Mouse (Mus musculus): ENCODE measurements at regions not wholly inside any gene's neighbourhood (a gene's known extent, or its start where the extent isn't known, plus 50 kb on each side); places are given as distances from the start of the nearest gene placed in this dataset.
A peak's percentile ranks its signal among the peaks of the same experiment; 100 is the strongest.

GRCm38 (mm10) chr13:42536501-42537210 is 143.8 kb upstream of the Phactr1 start:
- peak; percentile 24; the same call in 1 of the 2 replicates for TF ChIP-seq CTCF (conservative IDR thresholded peaks at IDR 0.05)

GRCm38 (mm10) chr13:42538046-42538445 is 142.4 kb upstream of the Phactr1 start:
- TF ChIP-seq CTCF (conservative IDR thresholded peaks at IDR 0.05), result no peak
- no peak overlapping the region for H3K27ac ChIP-seq
- DNase-seq (ENCODE audit: low spot score in 2 of 2), result no peak
- H3K4me3 ChIP-seq, result no peak overlapping the region

More at GRCm38 (mm10) chr13:42536501-42537210, 143.8 kb upstream of the Phactr1 start:
- H3K4me3 ChIP-seq, result no peak overlapping the region
- no peak overlapping the region for H3K27ac ChIP-seq
- DNase-seq (ENCODE audit: low spot score in 2 of 2), result peak; percentile 9 to 51

- no peak for TF ChIP-seq CTCF (conservative IDR thresholded peaks at IDR 0.05)
- Histone ChIP-seq H3K4me3 (no peak overlapping the region), H3K27ac (no peak overlapping the region)
- no peak for DNase-seq (ENCODE audit: low spot score in 2 of 2)
Observed at GRCm38 (mm10) chr13:42544536-42545094, 135.8 kb upstream of the Phactr1 start.

GRCm38 (mm10) chr13:42546389-42546788 is 134.0 kb upstream of the Phactr1 start:
- Histone ChIP-seq H3K4me3 (no peak overlapping the region), H3K27ac (0 out of 2 replicates have a peak overlapping the region, but pooled peaks have one; percentile 11)
- TF ChIP-seq CTCF (conservative IDR thresholded peaks at IDR 0.05), result peak; percentile 50
- DNase-seq (ENCODE audit: low spot score in 2 of 2), result peak in 1 of 2 experiments; percentile 3

- TF ChIP-seq CTCF (conservative IDR thresholded peaks at IDR 0.05), result no peak
- Histone ChIP-seq H3K27ac (0 out of 2 replicates have a peak overlapping the region, but pooled peaks have one; percentile 11), H3K4me3 (no peak overlapping the region)
- DNase-seq (ENCODE audit: low spot score in 2 of 2), result no peak
Observed at GRCm38 (mm10) chr13:42546851-42547250, 133.6 kb upstream of the Phactr1 start.

- no peak for TF ChIP-seq CTCF (conservative IDR thresholded peaks at IDR 0.05)
- H3K4me3 ChIP-seq, result no peak overlapping the region
- DNase-seq (ENCODE audit: low spot score in 2 of 2), result no peak
- no peak overlapping the region for H3K27ac ChIP-seq
Observed at GRCm38 (mm10) chr13:42549021-42549559, 131.3 kb upstream of the Phactr1 start.

- Histone ChIP-seq H3K27ac (no peak overlapping the region), H3K4me3 (no peak overlapping the region)
- no peak for DNase-seq (ENCODE audit: low spot score in 2 of 2)
- TF ChIP-seq CTCF (conservative IDR thresholded peaks at IDR 0.05), result no peak
Observed at GRCm38 (mm10) chr13:42554961-42555360, 125.5 kb upstream of the Phactr1 start.

- Histone ChIP-seq H3K27ac (no peak overlapping the region), H3K4me3 (no peak overlapping the region)
- no peak for DNase-seq (ENCODE audit: low spot score in 2 of 2)
- TF ChIP-seq CTCF (conservative IDR thresholded peaks at IDR 0.05), result no peak
Observed at GRCm38 (mm10) chr13:42558526-42558925, 121.9 kb upstream of the Phactr1 start.

- H3K27ac ChIP-seq, result no peak overlapping the region
- DNase-seq (ENCODE audit: low spot score in 2 of 2), result no peak
- TF ChIP-seq CTCF (conservative IDR thresholded peaks at IDR 0.05), result no peak
- H3K4me3 ChIP-seq, result no peak overlapping the region
Observed at GRCm38 (mm10) chr13:42561446-42561845, 119.0 kb upstream of the Phactr1 start.

- no peak overlapping the region for H3K4me3 ChIP-seq
- TF ChIP-seq CTCF (conservative IDR thresholded peaks at IDR 0.05), result no peak
- H3K27ac ChIP-seq, result no peak overlapping the region
- no peak for DNase-seq (ENCODE audit: low spot score in 2 of 2)
Observed at GRCm38 (mm10) chr13:42565291-42566058, 114.9 kb upstream of the Phactr1 start.

- no peak for DNase-seq (ENCODE audit: low spot score in 2 of 2)
- no peak overlapping the region for H3K27ac ChIP-seq
- no peak for TF ChIP-seq CTCF (conservative IDR thresholded peaks at IDR 0.05)
- H3K4me3 ChIP-seq, result no peak overlapping the region
Observed at GRCm38 (mm10) chr13:42570600-42571348, 109.6 kb upstream of the Phactr1 start.

- H3K27ac ChIP-seq, result no peak overlapping the region
- H3K4me3 ChIP-seq, result no peak overlapping the region
- DNase-seq (ENCODE audit: low spot score in 2 of 2), result no peak
- no peak for TF ChIP-seq CTCF (conservative IDR thresholded peaks at IDR 0.05)
Observed at GRCm38 (mm10) chr13:42574189-42574588, 106.2 kb upstream of the Phactr1 start.
